Mouse (Mus musculus) urinary bladder, postnatal 36 days (tissue): Measurements from ENCODE around the gene Prr23a2.
A peak's percentile ranks its signal among the peaks of the same experiment; 100 is the strongest.

Source experiments
- DNase-seq, 2 experiments: peaks; one replicate each; pipeline ENCODE4 v3.0.0; 2022; ENCODE audit warnings: low spot score in 2 of 2, mixed read lengths in 1 of 2

The Prr23a2 gene

GRCm38 (mm10) chr9:98856210-98856609 is at the start of gene Prr23a2:
Gene Prr23a2, plus strand, starts transcription at chr9:98856494.
- no peak for DNase-seq

GRCm38 (mm10) chr9:98807631-98808030 is 48.7 kb upstream of the Prr23a2 start:
- DNase-seq, result no peak

GRCm38 (mm10) chr9:98809526-98809925 is 46.8 kb upstream of the Prr23a2 start:
- DNase-seq, result peak; percentile 18 to 24

- no peak for DNase-seq
Observed at GRCm38 (mm10) chr9:98816066-98816465, 40.2 kb upstream of the Prr23a2 start.

GRCm38 (mm10) chr9:98817592-98817991 is 38.7 kb upstream of the Prr23a2 start:
- DNase-seq, result no peak

GRCm38 (mm10) chr9:98818971-98819370 is 37.3 kb upstream of the Prr23a2 start:
- no peak for DNase-seq

GRCm38 (mm10) chr9:98819481-98819880 is 36.8 kb upstream of the Prr23a2 start:
- no peak for DNase-seq

GRCm38 (mm10) chr9:98820461-98820860 is 35.8 kb upstream of the Prr23a2 start:
- no peak for DNase-seq

- no peak for DNase-seq
Observed at GRCm38 (mm10) chr9:98821067-98821466, 35.2 kb upstream of the Prr23a2 start.

GRCm38 (mm10) chr9:98823805-98824204 is 32.5 kb upstream of the Prr23a2 start:
- no peak for DNase-seq

GRCm38 (mm10) chr9:98829508-98829907 is 26.8 kb upstream of the Prr23a2 start:
- DNase-seq, result no peak

- no peak for DNase-seq
Observed at GRCm38 (mm10) chr9:98837537-98838074, 18.7 kb upstream of the Prr23a2 start.

- DNase-seq, result no peak
Observed at GRCm38 (mm10) chr9:98842117-98842516, 14.2 kb upstream of the Prr23a2 start, which contains the start of gene Prr23a1. Gene Prr23a1, plus strand, starts transcription at chr9:98842503.

GRCm38 (mm10) chr9:98863463-98863862 is 7.2 kb downstream of the Prr23a2 start:
- DNase-seq, result no peak

- DNase-seq, result no peak
Observed at GRCm38 (mm10) chr9:98864571-98864970, 8.3 kb downstream of the Prr23a2 start, which contains the start of gene Prr23a3. Gene Prr23a3, plus strand, starts transcription at chr9:98864767.

- no peak for DNase-seq
Observed at GRCm38 (mm10) chr9:98901486-98901885, 45.2 kb downstream of the Prr23a2 start.

GRCm38 (mm10) chr9:98902819-98903218 is 46.5 kb downstream of the Prr23a2 start, which contains the start of gene 7420426K07Rik:
Gene 7420426K07Rik, plus strand, starts transcription at chr9:98903119.
- DNase-seq, result no peak
